Mouse (Mus musculus): ENCODE data around the gene Slc29a4. TPM values are rescaled to one million over a fixed set of nuclear protein-coding genes. Genes with fewer than 3 reads are reported as not detected.
A peak's percentile ranks its signal among the peaks of the same experiment; 100 is the strongest.

Gene Slc29a4
- total RNA-seq, 2 experiments from 2014 or later = 22.9 to 25.0 TPM

DNA sequence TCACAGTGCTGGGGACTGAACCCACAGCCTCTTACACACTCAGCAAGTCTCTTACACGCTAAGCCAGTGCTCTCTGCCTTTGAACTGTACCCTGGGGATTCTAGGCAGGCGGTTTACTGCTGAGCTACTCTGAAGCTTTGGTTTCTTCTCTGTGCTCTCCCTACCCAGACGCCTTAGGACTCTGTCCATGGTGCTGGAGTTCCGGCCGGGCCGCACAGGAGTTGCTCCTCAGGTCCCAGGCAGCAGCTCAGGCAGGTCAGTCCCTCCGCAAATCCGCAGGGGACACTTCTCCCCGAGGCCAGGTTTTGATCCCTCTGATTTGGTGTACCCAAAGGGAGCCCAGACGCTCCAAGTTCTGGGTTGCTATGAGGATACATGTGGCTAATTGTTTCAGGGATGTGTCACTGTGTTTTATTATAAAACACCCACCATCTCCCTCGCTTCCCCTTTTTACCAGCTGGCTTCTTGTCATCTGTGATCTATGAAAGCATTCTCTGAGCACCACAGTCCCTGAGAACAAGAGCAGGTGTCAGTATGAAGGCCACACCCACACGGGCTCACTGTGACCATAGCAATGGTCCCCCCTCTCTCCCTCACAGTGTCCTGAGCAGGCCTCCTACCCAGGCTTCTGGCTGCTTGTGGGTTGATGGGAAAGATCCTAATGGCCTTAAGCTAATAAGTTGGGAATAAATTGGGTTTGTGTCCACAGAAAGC is 2.5 kb downstream of the Slc29a4 start:
- peak; percentile 63 to 64 for DNase-seq (ENCODE audit: low spot score in 2 of 2)

GRCm38 (mm10) chr5:142696258-142696657 is 3.9 kb downstream of the Slc29a4 start:
- DNase-seq (ENCODE audit: low spot score in 2 of 2) = no peak

DNA sequence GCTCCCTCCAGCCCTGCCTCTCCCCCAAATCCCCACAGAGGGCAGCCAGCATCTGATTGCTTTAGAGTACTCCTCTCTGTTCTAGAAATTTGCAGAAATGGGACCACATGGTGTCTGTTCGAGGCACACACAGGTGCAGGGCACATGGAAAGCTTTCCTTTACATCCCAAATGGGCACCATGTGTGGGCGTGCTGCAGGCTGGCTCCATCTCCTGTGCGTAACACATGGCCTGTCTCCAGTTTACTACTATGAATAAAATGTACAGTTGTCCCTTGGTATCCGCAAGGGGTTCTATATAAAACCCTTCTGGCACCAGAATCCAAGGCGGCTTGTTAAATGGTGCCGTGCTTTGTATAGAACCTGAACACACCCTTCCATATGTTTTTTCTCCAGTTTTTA is 4.6 kb downstream of the Slc29a4 start:
- DNase-seq (ENCODE audit: low spot score in 2 of 2) = no peak

DNA sequence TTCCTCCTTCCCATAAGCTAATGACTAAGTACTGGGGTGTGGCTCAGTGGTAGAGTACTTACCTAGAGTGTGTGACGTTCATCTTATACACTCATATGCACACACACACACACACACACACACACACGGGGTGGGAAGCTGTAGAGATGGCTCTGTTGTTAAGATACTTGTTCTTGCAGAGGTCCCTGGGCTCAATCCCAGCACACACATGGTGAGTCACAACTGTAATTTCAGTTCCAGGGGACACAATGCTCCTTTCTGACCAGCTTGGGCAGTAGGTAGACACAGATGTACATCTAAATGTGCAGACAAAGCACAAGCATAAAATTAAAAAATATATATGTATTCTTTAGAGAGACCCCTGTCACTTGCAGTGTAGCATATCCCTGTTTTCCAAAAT is 5.4 kb downstream of the Slc29a4 start:
- DNase-seq (ENCODE audit: low spot score in 2 of 2) = no peak

DNA sequence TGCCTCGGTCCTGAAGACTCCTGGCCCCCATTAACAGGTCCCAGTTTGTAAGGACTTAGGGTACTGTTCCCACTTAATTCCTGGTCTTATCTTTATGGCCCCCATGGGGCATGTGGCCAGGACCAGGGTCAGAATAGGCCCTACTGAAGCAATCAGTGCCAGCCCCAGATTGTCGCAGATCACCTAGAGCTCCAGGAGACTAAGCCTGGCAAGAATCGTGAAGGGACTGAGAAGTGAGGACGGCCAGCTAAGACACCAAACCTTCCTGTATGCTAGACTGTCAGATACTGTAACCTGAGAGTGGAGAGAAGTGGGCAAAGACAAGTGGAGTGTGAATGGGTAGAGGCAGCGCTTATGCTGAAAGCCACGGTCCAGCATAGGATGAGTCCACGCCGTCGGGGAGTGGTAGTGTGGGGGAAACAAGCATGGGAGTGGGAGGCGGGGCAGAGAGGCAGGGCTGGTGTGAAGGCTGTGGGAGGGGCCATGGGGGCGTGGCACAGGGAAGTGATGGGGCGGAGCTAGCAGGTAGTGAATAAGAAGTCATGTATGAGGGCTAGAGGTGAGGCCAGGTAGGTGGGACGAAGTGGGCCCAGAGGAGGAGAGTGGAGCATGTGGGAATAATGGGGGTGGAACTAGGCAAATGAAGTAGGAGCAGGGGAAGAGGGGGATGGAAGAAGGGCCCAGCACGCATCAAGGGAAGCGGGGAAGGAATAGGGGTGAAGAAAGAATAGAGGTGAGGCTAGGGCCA is 8.7 kb downstream of the Slc29a4 start:
- no peak for DNase-seq (ENCODE audit: low spot score in 2 of 2)

DNA sequence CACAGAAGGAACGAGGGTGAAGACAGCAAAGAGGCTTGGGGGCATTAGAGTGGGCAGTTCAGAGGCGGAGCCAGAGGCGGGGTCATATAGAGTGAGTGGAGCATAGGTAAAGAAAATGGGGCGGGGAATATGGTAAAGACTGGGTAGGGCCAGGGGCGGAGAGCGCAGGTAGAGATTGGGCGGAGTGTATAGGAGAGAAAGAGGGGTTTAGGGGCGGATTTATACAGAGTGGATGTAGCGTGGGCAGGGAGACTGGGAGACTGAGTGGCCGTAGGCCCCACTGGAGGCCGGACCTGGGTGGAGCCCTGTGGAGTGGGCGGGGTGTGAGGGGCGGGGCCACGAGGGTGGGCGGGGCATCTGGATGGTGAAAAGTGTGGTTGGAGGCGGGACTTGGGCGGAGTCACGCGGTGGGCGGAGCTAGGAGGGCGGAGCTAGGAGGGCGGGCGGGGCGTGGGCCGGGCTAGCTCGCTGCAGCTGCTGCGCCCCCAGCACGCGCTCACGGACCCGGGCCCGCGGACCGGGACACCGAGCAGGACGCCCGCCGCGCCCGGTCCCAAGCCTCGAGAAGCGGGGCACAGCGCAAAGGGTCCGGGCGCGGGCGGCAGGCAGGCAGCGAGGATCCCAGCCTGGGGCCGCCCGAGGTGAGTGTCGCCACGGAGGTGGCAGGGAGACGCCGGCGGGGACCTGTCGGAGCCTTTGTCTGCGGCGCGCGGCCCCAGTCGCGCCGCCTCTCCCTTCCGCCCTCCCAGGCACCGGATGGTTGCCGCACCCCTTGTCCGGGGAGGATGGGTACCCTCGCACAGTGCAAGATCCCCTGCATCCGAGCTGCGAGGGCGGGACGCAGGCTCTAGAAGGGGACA is 9.6 kb downstream of the Slc29a4 start:
- peak; percentile 29 to 46 for DNase-seq (ENCODE audit: low spot score in 2 of 2)

- no peak for DNase-seq (ENCODE audit: low spot score in 2 of 2)
These were observed 10.3 kb downstream of the Slc29a4 start for GRCm38 (mm10) chr5:142702511-142703138.

- no peak for DNase-seq (ENCODE audit: low spot score in 2 of 2)
These were observed 11.3 kb downstream of the Slc29a4 start for GRCm38 (mm10) chr5:142703569-142703968.

DNA sequence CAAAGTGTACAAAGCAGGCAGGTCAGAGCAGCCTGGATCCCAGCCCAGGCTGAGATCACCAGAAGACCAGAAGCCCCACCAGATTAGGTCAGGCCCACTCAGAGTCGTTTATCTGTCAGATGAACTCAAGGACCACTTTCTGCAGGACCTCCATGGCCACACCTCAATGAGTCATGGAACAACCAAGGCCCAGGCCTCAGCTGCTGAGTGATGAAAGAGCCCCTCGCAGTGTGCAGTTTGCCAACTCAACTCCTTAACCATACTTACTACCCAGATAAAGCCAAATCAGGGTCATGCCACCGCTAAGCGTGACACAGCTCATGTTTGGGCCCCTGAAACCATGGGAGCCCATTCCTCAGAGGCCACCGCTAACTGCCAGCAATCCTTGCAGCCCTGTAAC is 15.4 kb downstream of the Slc29a4 start:
- DNase-seq (ENCODE audit: low spot score in 2 of 2) = no peak

GRCm38 (mm10) chr5:142709436-142709835 is 17.1 kb downstream of the Slc29a4 start:
- no peak for DNase-seq (ENCODE audit: low spot score in 2 of 2)

DNA sequence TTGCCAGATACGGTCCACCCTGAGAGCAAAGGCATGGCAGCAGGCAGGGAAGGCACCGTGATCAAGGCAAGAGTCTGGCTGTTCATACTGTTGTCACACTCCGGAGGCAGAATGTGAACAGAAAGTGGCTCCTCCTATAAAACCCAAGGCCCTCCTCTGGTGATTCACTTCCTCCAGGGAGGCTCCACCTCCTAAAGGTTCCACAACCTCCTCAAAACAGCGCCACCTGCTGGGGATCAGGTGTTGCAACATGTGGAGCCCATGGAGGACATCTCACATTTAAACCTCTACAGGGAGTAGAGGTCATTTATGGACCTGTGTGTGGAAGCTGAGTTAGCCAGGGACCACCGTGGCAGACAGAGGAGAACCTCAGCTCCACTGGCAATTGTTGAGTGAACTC is 20.1 kb downstream of the Slc29a4 start:
- DNase-seq (ENCODE audit: low spot score in 2 of 2) = no peak

DNA sequence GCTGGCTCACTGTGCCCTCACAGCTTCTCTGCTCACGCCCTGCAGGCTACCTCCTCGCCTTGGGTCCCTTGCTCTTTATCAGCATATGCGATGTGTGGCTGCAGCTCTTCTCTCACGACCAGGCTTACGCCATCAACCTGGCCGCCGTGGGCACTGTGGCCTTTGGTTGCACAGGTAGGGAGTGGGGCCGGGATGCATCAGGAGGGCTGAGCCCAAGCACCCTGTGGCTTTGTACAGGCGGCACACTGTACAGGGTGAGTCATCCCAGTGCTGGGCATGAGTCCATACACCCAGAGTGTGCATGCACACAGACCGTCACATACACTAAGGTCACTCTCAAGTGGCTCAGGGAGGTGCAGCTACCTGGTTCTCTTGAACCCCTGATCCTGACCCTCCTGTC is 21.7 kb downstream of the Slc29a4 start:
- DNase-seq (ENCODE audit: low spot score in 2 of 2) = peak in 1 of 2 experiments; percentile 24

DNA sequence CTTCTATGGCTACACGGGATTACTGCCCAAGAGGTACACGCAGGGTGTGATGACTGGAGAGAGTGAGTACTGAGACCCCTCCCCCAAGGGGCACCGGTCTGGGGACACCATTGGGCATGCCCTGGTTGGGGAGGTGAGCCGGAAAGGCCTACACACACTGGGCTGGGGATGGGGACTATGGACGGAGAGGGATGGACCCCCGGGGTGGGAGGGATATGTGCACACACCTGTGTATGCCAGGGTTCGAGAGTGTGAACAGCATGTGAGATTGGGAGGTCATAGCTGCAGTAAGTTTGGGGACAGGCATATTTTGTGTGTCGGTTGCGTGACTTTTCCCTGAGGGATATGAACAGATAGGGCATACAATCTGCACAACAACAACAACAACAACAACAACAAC is 22.7 kb downstream of the Slc29a4 start:
- no peak for DNase-seq (ENCODE audit: low spot score in 2 of 2)

GRCm38 (mm10) chr5:142716056-142716455 is 23.7 kb downstream of the Slc29a4 start:
- DNase-seq (ENCODE audit: low spot score in 2 of 2) = no peak

DNA sequence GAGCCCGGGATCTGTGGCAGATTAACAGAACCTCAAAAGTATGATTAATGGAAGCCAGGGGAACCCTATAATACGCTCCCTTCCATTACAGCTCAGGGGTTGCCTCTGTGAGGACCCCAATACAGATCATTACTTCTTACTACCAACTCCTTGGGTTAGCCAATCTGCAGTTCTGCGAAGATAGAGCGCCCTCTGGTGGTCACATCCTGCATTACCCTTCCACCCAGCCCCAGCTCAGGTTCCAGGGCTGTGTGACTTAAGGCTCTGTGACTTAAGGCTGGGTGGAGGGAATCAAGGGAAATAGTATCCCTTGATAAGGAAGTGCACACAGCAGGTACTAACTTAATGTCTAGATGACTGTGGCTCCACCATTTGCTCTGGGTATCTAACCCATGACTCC is 25.7 kb downstream of the Slc29a4 start:
- DNase-seq (ENCODE audit: low spot score in 2 of 2) = peak; percentile 88 to 89

GRCm38 (mm10) chr5:142718486-142718885 is 26.2 kb downstream of the Slc29a4 start:
- no peak for DNase-seq (ENCODE audit: low spot score in 2 of 2)

GRCm38 (mm10) chr5:142719897-142720296 is 27.6 kb downstream of the Slc29a4 start:
- DNase-seq (ENCODE audit: low spot score in 2 of 2) = no peak

GRCm38 (mm10) chr5:142723520-142724133 is 31.3 kb downstream of the Slc29a4 start:
- peak; percentile 49 to 55 for DNase-seq (ENCODE audit: low spot score in 2 of 2)

DNA sequence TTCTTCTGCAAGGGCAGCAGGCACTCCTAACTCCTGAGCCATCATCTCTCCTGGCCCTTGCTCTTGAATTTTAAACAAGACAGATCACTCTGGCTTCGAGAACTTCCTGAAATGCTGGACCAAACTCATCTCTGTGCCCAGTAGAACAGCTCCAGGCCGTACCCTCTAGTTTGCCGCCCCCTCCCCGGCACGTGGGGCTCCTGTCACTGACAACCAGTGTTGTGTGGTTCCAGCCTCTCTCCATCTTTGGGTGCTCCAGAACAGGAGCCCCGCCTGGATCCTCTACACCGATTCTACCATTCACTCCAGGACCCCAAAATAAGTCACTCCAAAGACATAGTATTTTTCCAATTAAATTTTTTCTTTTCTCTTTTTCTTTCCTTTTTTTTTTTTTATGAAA is 32.0 kb downstream of the Slc29a4 start:
- no peak for DNase-seq (ENCODE audit: low spot score in 2 of 2)

DNA sequence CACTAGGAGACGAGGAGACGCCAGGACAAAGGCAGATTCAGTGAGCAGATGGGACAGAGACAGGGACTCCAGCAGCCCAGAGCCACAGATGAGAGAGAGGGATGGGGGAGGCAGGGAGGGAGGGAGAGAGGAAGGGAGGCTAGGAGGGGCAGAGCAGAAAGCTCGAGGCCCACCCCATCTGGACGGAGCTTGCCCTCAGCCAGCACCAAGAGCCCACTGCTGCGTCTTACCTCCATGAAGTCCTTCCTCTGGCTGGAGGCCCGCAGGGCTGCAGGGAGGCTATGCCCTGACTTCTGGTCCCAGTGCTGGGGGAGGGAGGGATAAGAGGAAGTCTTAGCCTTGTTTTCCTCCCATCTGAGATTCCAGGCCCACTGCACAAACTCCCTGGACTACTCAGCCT is 34.4 kb downstream of the Slc29a4 start:
- no peak for DNase-seq (ENCODE audit: low spot score in 2 of 2)

- DNase-seq (ENCODE audit: low spot score in 2 of 2) = no peak
These were observed 36.0 kb downstream of the Slc29a4 start for GRCm38 (mm10) chr5:142728301-142728700.
